Mouse (Mus musculus): ENCODE measurements around the gene Wwox. TPM values are rescaled to one million over a fixed set of nuclear protein-coding genes. Genes with fewer than 3 reads are reported as not detected.

Wwox gene
- polyA plus RNA-seq, 1 experiment from 2014 or later, result 14.9 TPM

DNA sequence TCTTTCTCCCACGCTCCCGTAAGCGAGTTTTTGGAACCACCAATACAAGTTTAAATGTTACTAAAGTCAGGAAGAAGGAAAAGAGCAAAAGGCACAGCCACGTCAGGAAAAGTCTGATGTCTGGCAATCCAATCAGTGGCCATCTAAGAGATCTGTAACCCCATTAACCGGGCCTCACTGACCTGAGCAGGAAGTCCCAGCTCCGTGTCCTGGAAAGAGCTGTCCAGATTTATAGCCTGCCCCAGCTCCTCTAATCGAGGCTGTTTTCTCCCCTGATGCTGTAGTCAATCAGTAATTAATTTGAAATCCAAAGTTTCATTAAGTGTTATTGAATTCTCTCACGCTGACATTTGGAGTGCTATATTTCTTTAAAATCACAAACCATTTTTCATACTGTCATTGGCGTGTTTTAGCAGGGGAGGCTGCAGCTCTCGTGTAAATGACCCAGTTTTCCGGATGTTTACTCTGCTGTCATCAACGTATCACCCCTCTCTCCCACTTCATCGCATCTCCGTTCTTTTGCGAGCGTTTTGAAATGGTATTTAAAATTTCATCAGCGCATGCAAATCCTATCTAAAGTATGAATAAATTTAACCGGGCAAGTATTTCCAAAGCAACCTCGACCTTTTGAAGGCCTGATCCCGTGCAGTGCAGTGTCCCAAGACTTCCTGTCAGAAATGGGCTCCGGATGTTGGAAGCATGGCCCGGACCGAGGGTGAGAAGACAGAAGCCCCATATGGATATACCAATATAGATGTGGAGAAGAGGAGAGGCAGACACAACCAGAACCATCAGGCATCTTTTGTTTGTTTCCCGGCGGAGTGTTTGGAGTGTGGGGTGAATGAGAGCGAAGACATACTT lies 72.8 kb downstream of the Wwox start:
- 73% methylated on average over 26 of the region's 26 CpGs for WGBS
- Histone ChIP-seq H3K4me3 (ENCODE audit: low read length) (no peak overlapping the region), H3K9me3 (ENCODE audit: control insufficient read depth, low read length) (no peaks in the 10 kb centered on the region), H3K4me1 (ENCODE audit: control insufficient read depth, insufficient read depth, low read depth, low read length) (no peaks in the 10 kb centered on the region), H3K4me2 (ENCODE audit: low read length) (no peak overlapping the region), H3K9ac (ENCODE audit: low read depth, low read length) (no peak overlapping the region), H3K36me3 (ENCODE audit: control insufficient read depth, insufficient read depth, low read length) (no peaks in the 10 kb centered on the region), H3K27me3 (replicated peaks; ENCODE audit: control insufficient read depth, insufficient read depth, low read length) (no peaks in the 10 kb centered on the region; the same call in 1 of the 2 replicates), H3K27ac (ENCODE audit: low read depth, low read length) (no peak overlapping the region)
- ATAC-seq, result no peak

DNA sequence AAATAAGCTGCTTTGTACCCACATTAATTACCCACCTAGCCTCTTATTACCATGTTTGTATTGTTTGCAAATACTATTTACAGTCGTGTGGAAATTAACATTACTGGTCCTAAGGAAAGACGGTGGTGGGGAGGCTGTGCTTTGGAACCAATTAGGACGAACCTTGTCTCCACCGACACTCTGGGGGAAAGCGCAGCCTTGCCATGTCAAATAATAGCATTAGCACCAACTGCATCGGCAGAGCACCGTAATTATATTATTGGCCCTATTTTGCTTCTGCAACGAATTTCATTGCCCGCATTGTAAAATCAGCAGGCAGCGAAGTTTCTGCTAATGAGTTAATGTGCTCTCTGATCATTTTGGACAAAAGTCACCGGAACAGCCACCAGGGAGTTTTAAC lies 75.2 kb downstream of the Wwox start:
- no peaks in the 10 kb centered on the region for H3K4me1 ChIP-seq (ENCODE audit: control insufficient read depth, insufficient read depth, low read depth, low read length)
- H3K9ac ChIP-seq (ENCODE audit: low read depth, low read length), result no peak overlapping the region
- WGBS, result 30% methylated on average over 11 of the region's 11 CpGs
- no peak overlapping the region for H3K27ac ChIP-seq (ENCODE audit: low read depth, low read length)
- no peak overlapping the region for H3K4me3 ChIP-seq (ENCODE audit: low read length)
- H3K36me3 ChIP-seq (ENCODE audit: control insufficient read depth, insufficient read depth, low read length), result no peaks in the 10 kb centered on the region
- no peaks in the 10 kb centered on the region; the same call in 1 of the 2 replicates for H3K27me3 ChIP-seq (replicated peaks; ENCODE audit: control insufficient read depth, insufficient read depth, low read length)
- H3K9me3 ChIP-seq (ENCODE audit: control insufficient read depth, low read length), result no peaks in the 10 kb centered on the region
- no peak overlapping the region for H3K4me2 ChIP-seq (ENCODE audit: low read length)
- no peak for ATAC-seq

DNA sequence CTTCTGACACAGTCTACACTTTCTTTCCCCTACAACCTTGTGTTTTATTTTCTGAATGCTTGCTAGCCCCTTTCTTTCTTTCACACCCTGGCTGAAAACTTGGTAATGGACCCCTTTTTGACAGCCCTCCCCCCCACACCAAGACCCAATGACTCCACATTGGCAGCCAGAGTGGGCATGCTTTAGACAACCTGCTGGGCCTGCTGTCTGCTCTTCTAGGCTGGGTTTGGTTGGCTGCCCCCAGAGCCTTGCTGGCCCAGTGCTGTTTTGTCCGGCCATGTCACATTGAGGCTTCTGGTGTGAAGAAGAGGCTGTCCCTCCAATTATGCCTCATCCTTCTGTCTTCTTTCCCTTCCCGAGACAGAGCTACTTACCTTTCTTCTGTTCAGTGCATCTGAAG lies 83.6 kb downstream of the Wwox start:
- Histone ChIP-seq H3K36me3 (ENCODE audit: control insufficient read depth, insufficient read depth, low read length) (no peaks in the 10 kb centered on the region), H3K9ac (ENCODE audit: low read depth, low read length) (no peak overlapping the region), H3K4me3 (ENCODE audit: low read length) (no peak overlapping the region), H3K9me3 (ENCODE audit: control insufficient read depth, low read length) (no peaks in the 10 kb centered on the region), H3K27me3 (replicated peaks; ENCODE audit: control insufficient read depth, insufficient read depth, low read length) (no peaks in the 10 kb centered on the region; the same call in 1 of the 2 replicates), H3K4me2 (ENCODE audit: low read length) (no peak overlapping the region), H3K4me1 (ENCODE audit: control insufficient read depth, insufficient read depth, low read depth, low read length) (no peaks in the 10 kb centered on the region; the same call in 1 of the 2 replicates), H3K27ac (ENCODE audit: low read depth, low read length) (no peak overlapping the region)
- ATAC-seq, result no peak
- 78% methylated on average over 2 of the region's 2 CpGs for WGBS

DNA sequence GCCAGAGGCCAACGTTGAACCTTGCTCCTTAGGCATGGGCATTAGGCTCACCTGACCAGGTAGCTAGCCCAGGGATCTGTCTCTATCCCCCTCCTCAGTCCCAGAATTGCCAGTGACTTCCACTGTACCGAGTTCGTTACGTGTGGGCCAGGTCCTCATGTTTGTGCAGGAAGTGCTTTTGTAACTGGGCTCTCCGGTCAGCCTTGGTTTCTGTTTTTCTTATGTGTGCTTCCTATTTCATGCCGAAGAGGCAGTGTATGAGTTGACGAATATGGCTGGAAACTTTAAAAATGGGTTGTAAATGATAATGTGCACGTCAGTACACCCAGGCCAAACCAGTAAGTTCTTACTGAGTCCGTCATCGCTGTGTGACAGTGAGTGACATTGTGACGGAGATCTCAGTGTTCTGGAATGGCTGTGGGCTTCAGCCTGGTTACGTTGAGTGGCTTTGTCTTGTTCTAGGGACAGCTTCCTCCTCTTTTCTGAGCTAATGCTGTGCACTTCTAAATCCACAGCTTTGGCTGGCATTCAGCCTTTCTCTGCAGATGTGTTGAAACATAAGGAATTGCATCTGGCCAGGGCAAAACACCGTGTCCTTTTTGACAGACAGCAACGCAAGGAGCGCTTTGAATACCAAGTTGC lies 87.3 kb downstream of the Wwox start:
- WGBS, result 82% methylated on average over 15 of the region's 15 CpGs
- no peak overlapping the region for H3K4me2 ChIP-seq (ENCODE audit: low read length)
- no peaks in the 10 kb centered on the region; the same call in 1 of the 2 replicates for H3K4me1 ChIP-seq (ENCODE audit: control insufficient read depth, insufficient read depth, low read depth, low read length)
- no peak overlapping the region for H3K4me3 ChIP-seq (ENCODE audit: low read length)
- H3K27me3 ChIP-seq (replicated peaks; ENCODE audit: control insufficient read depth, insufficient read depth, low read length), result no peaks in the 10 kb centered on the region; the same call in 1 of the 2 replicates
- ATAC-seq, result no peak
- no peaks in the 10 kb centered on the region for H3K36me3 ChIP-seq (ENCODE audit: control insufficient read depth, insufficient read depth, low read length)
- no peak overlapping the region for H3K9ac ChIP-seq (ENCODE audit: low read depth, low read length)
- H3K9me3 ChIP-seq (ENCODE audit: control insufficient read depth, low read length), result no peaks in the 10 kb centered on the region
- no peak overlapping the region for H3K27ac ChIP-seq (ENCODE audit: low read depth, low read length)

DNA sequence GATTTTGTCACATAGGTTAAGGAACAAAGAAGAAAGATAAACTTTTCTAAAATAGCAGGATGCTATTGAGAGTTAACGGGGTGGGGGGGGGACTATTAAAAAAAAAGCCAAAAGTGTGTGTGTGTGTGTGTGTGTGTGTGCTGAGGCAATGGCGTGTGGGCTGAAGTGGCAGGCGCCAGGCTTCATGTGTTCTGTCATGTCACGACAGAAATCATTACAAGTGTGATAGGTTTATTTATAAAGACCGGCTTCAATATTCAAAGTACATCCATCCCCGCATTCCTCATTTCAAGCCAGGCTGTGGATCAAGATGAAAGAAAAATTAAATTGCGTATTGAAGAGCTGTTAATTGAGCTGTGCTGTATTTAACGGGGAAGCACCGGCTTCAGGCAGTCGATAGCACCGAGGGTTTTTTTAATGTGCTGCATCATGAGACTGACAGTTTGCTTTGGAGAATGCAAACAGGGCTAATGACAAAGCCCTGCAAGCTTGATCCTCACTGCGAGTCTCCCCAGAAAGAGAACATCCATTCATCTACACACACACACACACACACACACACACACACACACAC lies 88.3 kb downstream of the Wwox start:
- Histone ChIP-seq H3K9ac (ENCODE audit: low read depth, low read length) (no peak overlapping the region), H3K36me3 (ENCODE audit: control insufficient read depth, insufficient read depth, low read length) (no peaks in the 10 kb centered on the region), H3K27ac (ENCODE audit: low read depth, low read length) (no peak overlapping the region), H3K4me1 (ENCODE audit: control insufficient read depth, insufficient read depth, low read depth, low read length) (no peaks in the 10 kb centered on the region; the same call in 1 of the 2 replicates), H3K9me3 (ENCODE audit: control insufficient read depth, low read length) (no peaks in the 10 kb centered on the region), H3K27me3 (replicated peaks; ENCODE audit: control insufficient read depth, insufficient read depth, low read length) (no peaks in the 10 kb centered on the region; the same call in 1 of the 2 replicates), H3K4me2 (ENCODE audit: low read length) (no peak overlapping the region), H3K4me3 (ENCODE audit: low read length) (no peak overlapping the region)
- WGBS, result 42% methylated on average over 12 of the region's 12 CpGs
- ATAC-seq, result no peak

DNA sequence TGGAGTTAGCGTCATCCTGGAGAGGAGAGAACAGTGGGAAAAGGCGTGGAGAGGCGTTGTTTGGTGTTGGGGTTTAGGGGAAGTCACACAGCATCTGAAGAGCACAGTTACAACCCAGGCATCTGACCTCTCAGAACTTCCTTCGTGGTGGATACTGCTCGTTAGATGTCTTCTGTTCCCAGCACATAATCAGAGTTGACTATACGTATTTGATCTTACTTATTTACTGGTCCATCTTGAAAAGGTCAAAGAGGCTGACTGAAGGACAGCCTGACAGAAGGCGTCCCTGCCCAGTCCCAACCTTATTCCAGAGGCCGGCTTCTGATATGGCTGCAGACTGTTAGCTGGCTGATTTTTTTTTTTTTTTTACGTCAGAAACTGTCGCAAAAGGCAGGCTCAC lies 90.1 kb downstream of the Wwox start:
- Histone ChIP-seq H3K9ac (ENCODE audit: low read depth, low read length) (no peak overlapping the region), H3K4me2 (ENCODE audit: low read length) (no peak overlapping the region), H3K4me1 (ENCODE audit: control insufficient read depth, insufficient read depth, low read depth, low read length) (no peaks in the 10 kb centered on the region; the same call in 1 of the 2 replicates), H3K9me3 (ENCODE audit: control insufficient read depth, low read length) (no peaks in the 10 kb centered on the region), H3K36me3 (ENCODE audit: control insufficient read depth, insufficient read depth, low read length) (no peaks in the 10 kb centered on the region), H3K27me3 (replicated peaks; ENCODE audit: control insufficient read depth, insufficient read depth, low read length) (no peaks in the 10 kb centered on the region; the same call in 1 of the 2 replicates), H3K4me3 (ENCODE audit: low read length) (no peak overlapping the region), H3K27ac (ENCODE audit: low read depth, low read length) (no peak overlapping the region)
- WGBS, result 88% methylated on average over 10 of the region's 10 CpGs
- no peak for ATAC-seq

DNA sequence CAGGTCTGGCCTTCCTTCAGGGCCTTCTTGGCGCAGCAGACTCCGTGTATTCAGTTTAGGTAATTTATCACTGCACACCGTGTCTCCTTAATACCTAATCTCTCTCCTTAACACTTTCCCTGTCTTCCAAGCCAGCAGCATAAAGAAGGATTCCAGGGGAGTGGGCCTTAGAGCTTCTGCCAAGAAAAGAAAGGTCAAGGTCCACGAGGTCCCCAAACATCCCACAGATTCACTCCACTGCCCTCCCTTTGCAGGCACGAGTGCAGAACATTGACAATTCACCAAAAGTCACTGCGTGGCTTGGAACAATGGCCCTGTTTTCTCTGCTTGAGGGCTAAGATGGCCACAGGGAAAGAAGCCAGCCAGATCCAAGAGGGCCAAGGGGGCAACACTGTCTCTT lies 96.7 kb downstream of the Wwox start:
- WGBS, result 34% methylated on average over 6 of the region's 6 CpGs
- no peak for ATAC-seq

DNA sequence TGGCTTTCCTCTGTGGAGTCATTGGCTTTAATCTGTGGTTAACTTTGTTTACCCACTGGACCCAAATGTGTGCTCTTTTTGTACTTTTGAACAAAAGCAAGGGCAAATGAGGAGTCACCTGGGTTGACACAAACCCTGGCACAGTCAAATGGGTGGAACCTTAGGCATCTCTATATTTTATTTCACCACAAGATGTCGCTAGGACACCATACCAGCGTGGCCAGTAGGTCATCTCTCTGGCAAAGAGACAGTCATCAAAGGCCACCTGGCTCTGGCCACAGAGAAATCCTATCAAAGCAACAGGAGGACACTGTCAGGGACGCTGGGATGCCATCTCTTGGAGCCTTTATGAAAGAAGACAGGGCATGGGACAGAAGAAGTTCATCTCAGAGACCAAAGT lies 101.7 kb downstream of the Wwox start:
- H3K9ac ChIP-seq (ENCODE audit: low read depth, low read length), result no peak overlapping the region
- H3K9me3 ChIP-seq (ENCODE audit: control insufficient read depth, low read length), result no peaks in the 10 kb centered on the region
- 9% methylated on average over 3 of the region's 3 CpGs for WGBS
- H3K4me3 ChIP-seq (ENCODE audit: low read length), result no peak overlapping the region
- no peak for ATAC-seq
- H3K4me1 ChIP-seq (ENCODE audit: control insufficient read depth, insufficient read depth, low read depth, low read length), result no peaks in the 10 kb centered on the region; the same call in 1 of the 2 replicates
- H3K36me3 ChIP-seq (ENCODE audit: control insufficient read depth, insufficient read depth, low read length), result no peaks in the 10 kb centered on the region
- H3K4me2 ChIP-seq (ENCODE audit: low read length), result no peak overlapping the region
- no peak overlapping the region for H3K27ac ChIP-seq (ENCODE audit: low read depth, low read length)
- H3K27me3 ChIP-seq (replicated peaks; ENCODE audit: control insufficient read depth, insufficient read depth, low read length), result no peaks in the 10 kb centered on the region

More for the DNA sequence above, 96.7 kb downstream of the Wwox start:
- no peak overlapping the region for H3K9ac ChIP-seq (ENCODE audit: low read depth, low read length)
- H3K4me1 ChIP-seq (ENCODE audit: control insufficient read depth, insufficient read depth, low read depth, low read length), result no peaks in the 10 kb centered on the region; the same call in 1 of the 2 replicates
- H3K27me3 ChIP-seq (replicated peaks; ENCODE audit: control insufficient read depth, insufficient read depth, low read length), result no peaks in the 10 kb centered on the region
- H3K4me3 ChIP-seq (ENCODE audit: low read length), result no peak overlapping the region
- H3K36me3 ChIP-seq (ENCODE audit: control insufficient read depth, insufficient read depth, low read length), result no peaks in the 10 kb centered on the region
- no peak overlapping the region for H3K27ac ChIP-seq (ENCODE audit: low read depth, low read length)
- H3K4me2 ChIP-seq (ENCODE audit: low read length), result no peak overlapping the region
- H3K9me3 ChIP-seq (ENCODE audit: control insufficient read depth, low read length), result no peaks in the 10 kb centered on the region

DNA sequence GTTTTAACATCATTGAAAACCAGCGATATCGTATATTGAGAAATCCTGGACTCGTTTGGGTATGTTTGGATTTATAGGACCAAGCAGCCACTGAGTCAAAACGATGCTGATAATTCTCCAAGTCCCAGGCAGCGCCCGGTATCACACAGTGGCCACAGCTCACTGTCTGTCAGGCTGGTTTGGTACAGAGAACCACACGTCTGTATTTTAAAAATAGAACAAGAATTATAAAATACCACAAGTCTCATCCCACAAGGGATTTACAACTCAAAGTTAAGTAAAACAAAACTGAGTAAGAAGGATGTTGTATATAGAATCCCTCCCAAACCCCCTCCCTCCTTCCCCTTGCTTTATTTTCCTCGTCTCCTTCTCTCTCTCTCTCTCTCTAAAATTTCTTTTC lies 108.9 kb downstream of the Wwox start:
- Histone ChIP-seq H3K36me3 (ENCODE audit: control insufficient read depth, insufficient read depth, low read length) (no peaks in the 10 kb centered on the region), H3K9ac (ENCODE audit: low read depth, low read length) (no peak overlapping the region), H3K9me3 (ENCODE audit: control insufficient read depth, low read length) (no peaks in the 10 kb centered on the region), H3K27ac (ENCODE audit: low read depth, low read length) (no peak overlapping the region), H3K4me3 (ENCODE audit: low read length) (no peak overlapping the region), H3K4me2 (ENCODE audit: low read length) (no peak overlapping the region), H3K4me1 (ENCODE audit: control insufficient read depth, insufficient read depth, low read depth, low read length) (no peaks in the 10 kb centered on the region), H3K27me3 (replicated peaks; ENCODE audit: control insufficient read depth, insufficient read depth, low read length) (no peaks in the 10 kb centered on the region)
- 81% methylated on average over 8 of the region's 8 CpGs for WGBS
- no peak for ATAC-seq

Measured in hindbrain, embryonic 16.5 days (tissue).